Mouse (Mus musculus): ENCODE measurements around the gene Ppox. TPM values are rescaled to one million over a fixed set of nuclear protein-coding genes. Genes with fewer than 3 reads are reported as not detected.

Ppox gene
- polyA plus RNA-seq, 1 experiment, result 7.1 TPM

- peaks cover 2% of the 10 kb centered on the region for H3K36me3 ChIP-seq (ENCODE audit: control insufficient read depth, insufficient read depth, low read length)
- peaks cover 9% of the 10 kb centered on the region for H3K4me1 ChIP-seq (ENCODE audit: control insufficient read depth, insufficient read depth, low read length)
- no peaks in the 10 kb centered on the region for H3K27me3 ChIP-seq (ENCODE audit: control insufficient read depth, insufficient read depth, low read length)
- no peak for TF ChIP-seq POLR2A (IDR thresholded peaks at IDR 0.05; ENCODE audit: control insufficient read depth, low read depth, low read length)
- TF ChIP-seq CTCF (IDR thresholded peaks at IDR 0.05; ENCODE audit: control insufficient read depth, insufficient read depth, insufficient replicate concordance, low read depth, low read length), result no peak
- no peak overlapping the region for H3K27ac ChIP-seq (ENCODE audit: control insufficient read depth, insufficient read depth, low read depth, low read length)
- no peak overlapping the region for H3K4me3 ChIP-seq (ENCODE audit: control insufficient read depth, low read depth, low read length)
These were observed 8.9 kb downstream of the Ppox start for GRCm38 (mm10) chr1:171272086-171272485.

DNA sequence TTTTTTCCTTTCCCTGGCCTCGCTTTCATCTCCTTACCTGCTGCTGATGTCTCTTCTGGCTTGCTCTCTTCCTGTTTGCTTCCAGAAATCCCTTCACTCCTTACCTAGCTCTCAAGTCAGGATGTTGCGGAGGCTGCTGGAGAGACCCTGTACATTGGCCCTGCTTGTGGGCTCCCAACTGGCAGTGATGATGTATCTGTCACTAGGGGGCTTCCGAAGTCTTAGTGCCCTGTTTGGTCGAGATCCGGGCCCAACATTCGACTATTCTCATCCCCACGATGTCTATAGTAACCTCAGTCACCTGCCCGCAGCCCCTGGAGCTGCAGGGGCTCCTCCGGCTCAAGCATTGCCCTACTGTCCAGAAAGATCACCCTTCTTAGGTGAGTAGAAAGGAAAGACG, 9.4 kb downstream of the Ppox start:
- Histone ChIP-seq H3K4me1 (ENCODE audit: control insufficient read depth, insufficient read depth, low read length) (peaks cover 9% of the 10 kb centered on the region), H3K36me3 (ENCODE audit: control insufficient read depth, insufficient read depth, low read length) (peaks cover 2% of the 10 kb centered on the region), H3K27me3 (ENCODE audit: control insufficient read depth, insufficient read depth, low read length) (no peaks in the 10 kb centered on the region), H3K4me3 (ENCODE audit: control insufficient read depth, low read depth, low read length) (no peak overlapping the region), H3K27ac (ENCODE audit: control insufficient read depth, insufficient read depth, low read depth, low read length) (no peak overlapping the region)
- TF ChIP-seq CTCF (IDR thresholded peaks at IDR 0.05; ENCODE audit: control insufficient read depth, insufficient read depth, insufficient replicate concordance, low read depth, low read length) (no peak), POLR2A (IDR thresholded peaks at IDR 0.05; ENCODE audit: control insufficient read depth, low read depth, low read length) (no peak)

DNA sequence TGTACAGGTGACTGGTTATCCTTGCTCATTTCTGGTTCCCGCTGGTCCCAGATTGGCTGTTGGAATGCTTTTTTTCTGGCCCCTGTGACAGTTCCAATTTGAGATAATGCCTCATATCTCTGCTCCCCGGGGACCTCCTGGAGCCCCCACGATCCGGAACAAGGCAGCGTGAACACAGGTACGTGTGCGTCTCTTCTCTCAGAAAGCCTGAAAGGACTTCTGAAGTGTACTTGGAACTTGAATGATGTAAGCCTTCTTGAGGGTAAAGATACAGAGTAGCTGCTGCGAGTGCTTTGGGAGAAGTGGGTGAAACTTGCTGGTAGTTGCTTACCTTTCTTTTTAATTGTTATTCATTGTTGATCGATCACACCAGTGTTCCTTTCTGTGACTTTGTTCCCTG, 9.8 kb downstream of the Ppox start:
- H3K36me3 ChIP-seq (ENCODE audit: control insufficient read depth, insufficient read depth, low read length), result peaks cover 2% of the 10 kb centered on the region
- no peak for TF ChIP-seq POLR2A (IDR thresholded peaks at IDR 0.05; ENCODE audit: control insufficient read depth, low read depth, low read length)
- TF ChIP-seq CTCF (IDR thresholded peaks at IDR 0.05; ENCODE audit: control insufficient read depth, insufficient read depth, insufficient replicate concordance, low read depth, low read length), result no peak
- H3K27ac ChIP-seq (ENCODE audit: control insufficient read depth, insufficient read depth, low read depth, low read length), result no peak overlapping the region; the same call in 1 of the 2 replicates
- peak overlapping the region; percentile 94 for H3K4me3 ChIP-seq (ENCODE audit: control insufficient read depth, low read depth, low read length)
- no peaks in the 10 kb centered on the region for H3K27me3 ChIP-seq (ENCODE audit: control insufficient read depth, insufficient read depth, low read length)
- H3K4me1 ChIP-seq (ENCODE audit: control insufficient read depth, insufficient read depth, low read length), result peaks cover 9% of the 10 kb centered on the region

DNA sequence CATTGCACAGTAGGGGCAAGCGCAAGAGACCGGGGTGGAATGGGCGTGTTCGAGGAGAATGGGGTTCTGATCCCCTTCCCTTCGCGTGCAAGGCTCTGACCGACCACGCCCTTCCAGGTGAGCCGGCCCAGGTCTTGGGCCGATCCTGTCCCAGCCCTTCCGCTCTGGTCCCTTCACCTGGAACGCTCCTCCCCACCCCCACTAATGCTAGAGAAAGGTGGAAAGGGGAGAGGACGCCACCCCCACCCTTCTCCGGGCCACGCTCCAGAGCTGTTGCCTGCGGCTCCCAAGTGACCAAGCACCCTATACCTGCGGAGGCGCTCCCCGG, 10.4 kb downstream of the Ppox start:
- Histone ChIP-seq H3K36me3 (ENCODE audit: control insufficient read depth, insufficient read depth, low read length) (peaks cover 2% of the 10 kb centered on the region), H3K4me1 (ENCODE audit: control insufficient read depth, insufficient read depth, low read length) (peaks cover 9% of the 10 kb centered on the region), H3K4me3 (ENCODE audit: control insufficient read depth, low read depth, low read length) (peak overlapping the region; percentile 94), H3K27me3 (ENCODE audit: control insufficient read depth, insufficient read depth, low read length) (no peaks in the 10 kb centered on the region), H3K27ac (ENCODE audit: control insufficient read depth, insufficient read depth, low read depth, low read length) (peak overlapping the region; percentile 80)
- TF ChIP-seq POLR2A (IDR thresholded peaks at IDR 0.05; ENCODE audit: control insufficient read depth, low read depth, low read length) (no peak), CTCF (IDR thresholded peaks at IDR 0.05; ENCODE audit: control insufficient read depth, insufficient read depth, insufficient replicate concordance, low read depth, low read length) (no peak)

DNA sequence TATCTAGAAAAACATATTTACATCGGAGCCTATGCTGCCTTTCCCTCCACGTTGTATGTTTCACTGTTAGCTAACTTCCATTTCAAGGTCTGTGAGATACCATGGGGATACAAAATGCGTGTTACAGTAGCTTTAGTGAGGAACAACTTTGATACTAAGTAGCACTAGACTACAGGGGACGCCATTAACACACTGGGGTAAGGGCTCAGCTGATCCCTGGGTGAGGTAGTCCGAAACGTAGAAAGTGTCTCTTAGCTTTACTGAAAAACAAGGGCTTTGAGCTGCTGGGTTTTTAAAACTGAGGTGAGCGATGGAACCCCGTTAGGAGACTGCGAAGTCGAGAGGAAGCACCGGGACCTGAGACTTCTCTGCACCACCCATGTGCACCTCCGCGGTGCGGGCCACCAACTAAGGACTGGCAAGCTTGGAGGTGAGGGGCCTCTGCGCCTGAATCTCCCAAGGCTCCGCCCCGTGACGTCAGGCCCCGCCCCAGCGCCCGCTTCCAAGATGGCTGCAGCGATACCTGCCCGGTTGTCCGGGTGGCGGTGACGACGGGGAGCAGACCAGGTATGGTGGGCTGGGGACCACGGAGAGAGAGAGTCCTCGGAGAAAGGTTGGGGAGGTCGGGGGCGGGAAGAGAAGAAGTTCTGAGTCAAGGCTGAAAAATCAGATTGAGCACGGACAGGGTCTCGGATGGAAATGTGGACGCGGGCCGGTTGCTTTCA, 11.0 kb downstream of the Ppox start, which contains the start of gene B4galt3:
Gene B4galt3, plus strand, starts transcription at position 481 of the 725 bp plus-strand sequence.
- H3K27me3 ChIP-seq (ENCODE audit: control insufficient read depth, insufficient read depth, low read length), result no peaks in the 10 kb centered on the region
- H3K4me3 ChIP-seq (ENCODE audit: control insufficient read depth, low read depth, low read length), result peak within 1 kb of the TSS; percentile 94
- H3K4me1 ChIP-seq (ENCODE audit: control insufficient read depth, insufficient read depth, low read length), result peaks cover 9% of the 10 kb centered on the region
- H3K27ac ChIP-seq (ENCODE audit: control insufficient read depth, insufficient read depth, low read depth, low read length), result peak within 1 kb of the TSS; percentile 80
- H3K36me3 ChIP-seq (ENCODE audit: control insufficient read depth, insufficient read depth, low read length), result peaks cover 2% of the 10 kb centered on the region
- peak; percentile 95 for TF ChIP-seq POLR2A (IDR thresholded peaks at IDR 0.05; ENCODE audit: control insufficient read depth, low read depth, low read length)
- no peak for TF ChIP-seq CTCF (IDR thresholded peaks at IDR 0.05; ENCODE audit: control insufficient read depth, insufficient read depth, insufficient replicate concordance, low read depth, low read length)

GRCm38 (mm10) chr1:171268341-171268740, 12.6 kb downstream of the Ppox start:
- H3K27ac ChIP-seq (ENCODE audit: control insufficient read depth, insufficient read depth, low read depth, low read length), result no peak overlapping the region
- TF ChIP-seq POLR2A (IDR thresholded peaks at IDR 0.05; ENCODE audit: control insufficient read depth, low read depth, low read length), result no peak
- TF ChIP-seq CTCF (IDR thresholded peaks at IDR 0.05; ENCODE audit: control insufficient read depth, insufficient read depth, insufficient replicate concordance, low read depth, low read length), result no peak
- H3K27me3 ChIP-seq (ENCODE audit: control insufficient read depth, insufficient read depth, low read length), result no peaks in the 10 kb centered on the region

DNA sequence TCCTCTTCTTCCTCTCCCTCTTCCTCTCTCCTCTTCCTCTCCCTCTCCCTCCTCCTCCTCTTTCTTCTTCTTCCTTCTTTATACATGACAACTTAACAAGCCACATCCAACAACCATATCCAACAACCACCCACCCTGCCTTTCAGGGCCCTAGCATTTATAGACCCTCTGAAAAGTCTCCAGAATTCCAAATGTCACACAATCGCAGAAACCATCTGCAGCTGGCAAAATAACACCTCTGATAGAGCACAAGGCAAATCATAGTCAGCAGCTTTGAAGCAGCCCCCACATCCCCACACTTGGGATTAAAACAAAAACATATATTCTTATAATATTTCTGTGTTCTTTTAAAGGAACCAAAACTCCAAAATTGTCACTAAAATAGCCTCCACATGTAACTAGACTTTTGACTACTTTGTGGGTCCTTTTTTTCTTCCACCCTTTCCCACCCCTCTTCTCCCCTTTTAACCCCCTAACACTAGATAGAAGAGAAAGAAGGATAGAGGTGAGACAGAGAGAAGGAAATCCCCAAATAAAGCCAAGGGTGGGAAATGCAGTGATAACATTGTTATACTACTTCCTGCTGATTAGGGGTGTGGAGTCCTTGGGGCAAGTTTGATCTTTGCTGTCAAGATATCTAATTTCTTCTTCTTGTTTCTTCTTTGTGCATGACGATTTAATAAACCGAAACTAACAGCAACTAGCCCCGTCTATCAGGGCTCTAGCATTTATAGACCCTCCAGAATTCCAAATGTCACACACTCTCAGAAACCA, 14.8 kb downstream of the Ppox start:
- no peak overlapping the region for H3K4me3 ChIP-seq (ENCODE audit: control insufficient read depth, low read depth, low read length)
- no peak overlapping the region for H3K27ac ChIP-seq (ENCODE audit: control insufficient read depth, insufficient read depth, low read depth, low read length)
- no peaks in the 10 kb centered on the region for H3K36me3 ChIP-seq (ENCODE audit: control insufficient read depth, insufficient read depth, low read length)
- H3K27me3 ChIP-seq (ENCODE audit: control insufficient read depth, insufficient read depth, low read length), result no peaks in the 10 kb centered on the region
- TF ChIP-seq CTCF (IDR thresholded peaks at IDR 0.05; ENCODE audit: control insufficient read depth, insufficient read depth, insufficient replicate concordance, low read depth, low read length) (no peak), POLR2A (IDR thresholded peaks at IDR 0.05; ENCODE audit: control insufficient read depth, low read depth, low read length) (no peak)
- H3K4me1 ChIP-seq (ENCODE audit: control insufficient read depth, insufficient read depth, low read length), result peaks cover 8% of the 10 kb centered on the region

More at GRCm38 (mm10) chr1:171268341-171268740, 12.6 kb downstream of the Ppox start:
- H3K4me1 ChIP-seq (ENCODE audit: control insufficient read depth, insufficient read depth, low read length), result peaks cover 9% of the 10 kb centered on the region
- no peak overlapping the region for H3K4me3 ChIP-seq (ENCODE audit: control insufficient read depth, low read depth, low read length)
- H3K36me3 ChIP-seq (ENCODE audit: control insufficient read depth, insufficient read depth, low read length), result no peaks in the 10 kb centered on the region
